Mouse (Mus musculus): ENCODE data around the gene Mageb4.
"Not testable (repeated sequence)": the region's sequence is repeated elsewhere in the genome, so short reads cannot be mapped to it uniquely, and the experiment has no call there.

Gene Mageb4

GRCm38 (mm10) chrX:86304993-86305392 lies at the start of gene Mageb4:
TSS of gene Mageb4 (minus strand) at chrX:86305093.
- DNase-seq (ENCODE audit: low spot score): not testable (repeated sequence)

DNA sequence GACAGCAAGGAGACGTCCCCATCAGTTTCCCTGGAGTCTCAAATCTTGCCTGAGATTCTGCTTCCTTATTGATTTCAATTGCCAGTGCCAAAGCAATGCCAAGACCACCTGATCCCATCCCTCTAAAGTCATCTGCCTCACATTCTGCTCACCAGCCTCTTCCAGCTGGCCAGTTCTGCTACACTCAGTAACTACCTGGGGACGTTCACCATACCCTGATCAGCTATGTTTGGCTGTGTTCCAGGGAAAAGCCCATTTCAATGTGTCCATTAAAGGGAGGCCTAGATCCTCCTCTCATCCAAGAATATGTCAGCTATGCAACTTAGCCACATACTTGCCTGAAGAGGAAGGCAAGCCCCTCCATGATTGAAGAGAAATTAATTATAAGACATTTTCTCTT lies 20.3 kb downstream of the Mageb4 start:
- DNase-seq (ENCODE audit: low spot score): not testable (repeated sequence)

- DNase-seq (ENCODE audit: low spot score): not testable (repeated sequence)
These were observed 58.9 kb downstream of the Mageb4 start for GRCm38 (mm10) chrX:86245950-86246349.

- no peak for DNase-seq (ENCODE audit: low spot score)
These were observed 67.6 kb downstream of the Mageb4 start for GRCm38 (mm10) chrX:86237246-86237645.

All from c-Kit-positive CD71-positive TER-119-positive erythroid progenitor cells, embryonic 14.5 days (primary cell).